Mouse (Mus musculus): Measurements from ENCODE around the gene Nmnat2.

The Nmnat2 gene

DNA sequence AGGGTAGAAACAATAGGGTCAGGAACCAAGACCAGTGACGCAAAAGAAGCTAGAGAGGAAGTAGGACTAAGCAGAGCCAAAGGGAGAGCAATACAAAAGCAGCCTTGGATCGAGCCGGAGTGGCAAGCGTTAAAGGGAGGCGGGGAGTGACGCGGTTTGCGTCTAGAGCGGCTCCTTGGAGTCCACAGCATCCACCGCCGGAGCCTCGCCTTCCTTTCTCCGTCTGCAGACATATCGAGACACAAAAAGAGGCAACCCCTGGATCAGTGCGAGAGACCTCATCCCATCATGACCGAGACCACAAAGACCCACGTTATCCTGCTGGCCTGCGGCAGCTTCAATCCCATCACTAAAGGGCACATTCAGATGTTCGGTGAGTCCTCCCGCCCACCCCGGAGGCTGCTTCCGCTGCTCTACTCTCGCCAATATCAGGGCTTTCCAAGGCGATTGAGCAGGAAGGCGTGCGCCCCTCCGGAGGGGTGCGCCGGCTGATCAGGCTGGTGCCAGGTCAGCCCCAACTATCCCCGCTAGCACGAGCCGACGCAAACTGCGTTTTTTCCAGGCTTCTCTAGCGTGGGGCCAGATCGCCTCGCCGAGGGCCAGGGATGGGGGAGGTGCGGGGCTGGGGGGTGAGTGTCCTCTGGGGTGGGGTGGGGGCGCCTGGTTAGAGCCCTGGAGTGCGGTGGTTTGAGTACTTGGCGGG, at the start of gene Nmnat2:
TSS of gene Nmnat2 (plus strand) at position 173 of the 703 bp plus-strand sequence.
- DNase-seq = no peak

- DNase-seq = no peak
Observed at GRCm38 (mm10) chr1:152913483-152914460, 41.0 kb upstream of the Nmnat2 start.

DNA sequence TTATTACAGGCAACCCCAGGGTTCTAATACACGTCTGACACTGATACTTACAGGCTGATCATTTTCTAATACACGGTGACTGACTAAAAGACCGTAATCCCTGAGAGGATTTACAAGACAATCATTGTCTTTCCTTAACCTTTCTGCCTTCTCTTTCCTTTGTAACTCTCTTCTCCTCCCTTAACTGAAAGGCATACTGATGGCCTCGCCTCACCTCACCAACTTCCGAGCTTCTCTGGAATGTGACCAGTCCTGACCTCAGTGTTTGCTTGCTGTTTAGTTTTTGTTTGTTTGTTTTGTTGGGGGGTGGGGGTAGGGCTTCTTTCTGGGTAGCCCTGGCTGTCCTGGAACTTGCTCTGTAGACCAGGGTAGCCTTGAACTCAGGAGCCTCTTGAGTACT, 39.0 kb upstream of the Nmnat2 start:
- no peak for DNase-seq

DNA sequence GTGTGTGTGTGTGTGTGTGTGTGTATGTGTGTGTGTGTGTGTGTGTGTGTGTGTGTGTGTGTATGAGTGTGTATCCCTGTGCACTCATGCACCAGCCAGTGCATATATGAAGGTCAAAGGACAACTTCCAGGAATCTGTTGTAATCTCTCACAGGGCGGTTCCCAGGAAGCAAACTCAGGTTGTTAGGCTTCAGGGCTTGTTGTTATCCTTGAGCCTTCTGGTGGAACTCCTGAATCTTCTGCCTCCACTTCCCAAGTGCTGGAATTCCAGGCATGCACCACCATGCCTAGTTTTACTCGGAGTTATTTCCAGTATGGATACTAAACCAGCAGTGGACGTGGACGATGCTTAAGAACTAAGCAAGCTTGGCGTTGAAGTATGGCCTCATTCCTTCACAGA, 37.9 kb upstream of the Nmnat2 start:
- DNase-seq = no peak

DNA sequence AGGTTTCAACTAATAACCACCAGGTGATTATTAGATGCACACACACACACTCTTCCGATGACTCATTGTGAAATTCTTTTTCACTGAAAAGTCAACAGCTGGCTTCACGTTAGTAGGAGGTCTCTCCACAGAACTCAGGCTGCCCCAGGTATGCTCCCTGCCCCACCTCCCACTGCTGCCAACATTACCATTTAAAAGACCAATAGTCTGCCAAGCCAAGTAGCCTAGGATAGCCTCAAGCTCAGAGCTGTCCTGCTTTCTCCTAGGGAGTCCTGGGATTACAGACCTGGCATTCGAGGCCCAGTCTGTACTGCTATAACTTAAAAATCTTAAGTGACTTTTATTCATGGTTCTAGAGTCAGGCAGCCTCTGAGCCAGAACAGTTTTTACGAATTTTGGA, 37.2 kb upstream of the Nmnat2 start:
- DNase-seq = no peak

DNA sequence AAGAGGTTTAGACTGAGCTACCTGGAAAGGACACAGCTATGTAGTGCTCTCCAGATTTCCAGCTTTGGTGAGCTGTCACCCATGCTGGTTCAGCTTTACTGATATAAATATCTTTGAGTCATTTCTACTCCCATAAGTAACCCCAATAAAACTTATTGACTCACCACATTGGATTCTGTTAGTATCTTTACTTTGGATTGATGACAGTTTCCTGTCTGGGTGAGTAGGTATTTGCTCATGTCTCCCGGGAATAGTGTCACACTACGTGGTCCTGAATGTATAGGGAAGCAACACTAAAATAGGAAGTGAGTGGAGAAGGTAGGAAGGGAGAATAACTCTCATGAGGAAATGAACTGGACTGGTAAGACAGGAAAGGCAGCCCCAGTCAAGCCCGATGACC, 33.0 kb upstream of the Nmnat2 start:
- no peak for DNase-seq

GRCm38 (mm10) chr1:152933962-152934361, 20.8 kb upstream of the Nmnat2 start:
- DNase-seq = no peak

DNA sequence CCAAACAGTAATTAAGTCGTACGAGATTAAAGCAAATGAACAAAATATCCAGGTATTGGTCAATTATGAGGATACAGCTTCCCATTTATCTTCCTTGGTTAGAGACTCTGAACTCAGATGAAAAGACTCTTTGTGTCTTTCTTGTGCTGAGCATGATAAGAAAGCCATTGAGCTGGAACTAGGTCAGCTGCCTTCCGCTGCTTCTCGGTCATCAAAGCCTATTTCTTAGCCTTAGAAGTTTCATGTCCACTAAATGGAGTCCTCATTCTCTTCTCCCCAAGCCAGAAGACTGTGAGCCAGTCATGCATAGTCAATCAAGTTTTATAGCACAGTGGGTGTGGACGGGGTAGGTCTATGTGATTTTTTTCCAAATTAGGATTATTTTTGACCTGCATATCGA, 19.3 kb upstream of the Nmnat2 start:
- DNase-seq = no peak

GRCm38 (mm10) chr1:152936365-152936764, 18.4 kb upstream of the Nmnat2 start:
- DNase-seq = no peak

DNA sequence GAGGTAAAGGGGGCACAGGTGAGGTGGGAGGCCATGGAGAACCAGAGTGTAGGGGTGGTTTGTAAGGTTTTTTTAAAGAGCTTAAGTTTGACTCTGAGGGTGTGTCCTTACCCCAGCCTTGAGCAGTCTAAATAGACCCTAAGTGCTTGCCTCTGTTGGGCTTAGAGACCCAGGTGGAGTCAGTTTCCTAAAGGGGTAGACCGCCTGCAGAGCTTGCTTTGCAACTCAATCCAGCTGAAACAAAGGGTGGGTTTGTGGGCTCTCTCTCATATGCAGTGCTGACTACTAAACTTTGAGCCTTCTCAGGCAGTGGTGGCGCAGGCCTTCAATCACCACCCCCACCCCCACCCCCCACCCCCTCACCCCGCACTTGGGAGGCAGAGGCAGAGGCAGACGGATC, 11.8 kb upstream of the Nmnat2 start:
- no peak for DNase-seq

DNA sequence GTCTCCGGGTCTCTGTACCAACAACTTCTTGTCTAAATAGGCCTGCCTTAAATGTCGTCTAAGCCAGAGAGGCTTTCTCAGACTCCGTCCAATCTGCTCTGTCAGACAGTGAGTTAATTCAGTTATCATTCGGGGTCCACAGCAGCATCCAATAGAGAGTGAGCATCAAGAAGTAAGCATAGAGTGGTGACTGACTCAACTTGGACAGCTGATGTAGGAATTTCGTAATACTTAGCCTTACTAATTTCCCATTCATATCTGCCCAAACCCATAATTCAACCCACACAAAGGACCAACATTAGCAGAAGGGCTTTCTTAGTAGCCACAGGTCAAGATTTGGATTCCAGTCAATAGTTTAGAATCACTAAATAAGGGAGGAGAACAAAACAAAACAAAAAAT, 626 bp upstream of the Nmnat2 start:
- DNase-seq = no peak

GRCm38 (mm10) chr1:152955564-152956211, 895 bp downstream of the Nmnat2 start:
- no peak for DNase-seq

- peak; percentile 20 for DNase-seq
Observed at GRCm38 (mm10) chr1:152956221-152956620, 1.4 kb downstream of the Nmnat2 start.

DNA sequence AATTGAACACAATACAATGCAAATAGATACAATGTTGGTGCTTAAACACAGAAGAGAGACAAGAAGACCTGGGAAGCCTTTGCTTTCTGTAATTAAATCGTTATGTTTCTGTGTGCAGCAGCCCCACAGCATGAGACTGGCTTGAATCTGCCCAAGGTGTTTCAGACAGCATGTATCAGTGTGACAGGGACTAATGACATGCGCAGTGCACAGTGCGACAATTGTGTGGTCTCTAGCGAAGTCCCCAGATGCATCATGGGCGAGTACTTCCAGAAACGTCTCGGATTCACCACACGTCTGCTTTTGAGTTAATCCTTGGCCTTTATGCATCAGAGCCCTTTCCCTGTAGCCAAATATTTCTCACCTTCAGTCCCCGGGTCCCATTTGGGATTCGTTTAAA, 9.6 kb downstream of the Nmnat2 start:
- DNase-seq = no peak

DNA sequence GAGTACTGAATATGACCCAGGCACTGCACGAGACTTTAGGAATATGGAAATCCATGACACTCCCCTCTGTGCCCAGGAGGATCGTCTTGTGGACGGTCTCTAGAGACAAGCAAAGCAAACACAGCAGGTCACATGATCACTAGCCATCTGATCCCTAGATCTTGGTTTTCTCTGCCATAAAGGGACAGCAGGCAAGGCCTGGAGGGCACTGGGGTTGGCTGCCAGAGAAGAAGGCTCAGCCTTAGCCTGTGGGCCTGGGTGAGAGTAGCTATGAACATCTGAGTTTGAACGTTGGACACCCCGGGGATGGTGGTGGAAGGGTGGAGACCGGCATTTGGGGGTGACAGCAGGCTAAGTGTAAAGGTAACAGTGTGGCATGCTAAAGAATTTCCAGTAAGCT, 11.4 kb downstream of the Nmnat2 start:
- no peak for DNase-seq

DNA sequence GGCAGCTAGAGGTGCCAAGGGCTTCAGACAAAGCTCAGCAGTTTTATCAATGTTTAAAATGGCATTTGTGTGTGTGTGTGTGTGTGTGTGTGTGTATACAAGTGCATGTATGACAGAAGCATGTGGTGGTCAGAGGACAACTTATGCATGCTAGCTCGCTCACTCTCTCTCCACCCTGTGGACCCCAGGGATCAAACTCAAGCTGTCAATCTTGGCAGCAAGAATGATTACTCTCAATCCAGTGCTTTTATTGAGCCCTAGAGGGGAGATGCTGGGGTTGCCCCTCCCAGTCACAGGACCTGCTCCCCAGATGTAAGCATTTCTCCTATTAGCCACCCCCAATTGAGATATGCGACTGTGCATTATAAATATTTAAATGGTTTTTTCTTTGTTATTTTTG, 11.9 kb downstream of the Nmnat2 start:
- DNase-seq = no peak

GRCm38 (mm10) chr1:152969081-152969480, 14.3 kb downstream of the Nmnat2 start:
- DNase-seq = no peak

- DNase-seq = no peak
Observed at GRCm38 (mm10) chr1:152972957-152973356, 18.2 kb downstream of the Nmnat2 start.

- no peak for DNase-seq
Observed at GRCm38 (mm10) chr1:152973421-152973820, 18.6 kb downstream of the Nmnat2 start.

DNA sequence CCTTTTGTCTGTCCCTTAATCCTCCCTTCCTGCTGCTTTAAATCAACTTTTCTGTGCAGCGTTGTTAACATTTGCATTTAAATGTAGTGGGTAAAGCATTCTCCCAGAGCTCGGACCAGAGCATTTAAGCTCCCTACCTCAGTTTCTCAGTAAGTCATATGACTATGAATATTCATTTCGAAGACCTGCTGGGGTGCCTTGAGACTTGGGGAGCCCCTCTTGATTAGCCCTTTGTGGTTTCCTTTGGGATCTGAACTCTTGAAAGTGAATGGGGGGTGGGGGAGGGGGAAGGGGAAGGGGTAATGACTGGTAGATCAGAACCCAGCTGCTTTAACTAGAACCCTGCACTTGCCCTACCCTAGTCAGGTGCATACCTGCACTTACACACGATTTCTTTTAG, 19.1 kb downstream of the Nmnat2 start:
- no peak for DNase-seq

GRCm38 (mm10) chr1:152975144-152975543, 20.4 kb downstream of the Nmnat2 start:
- no peak for DNase-seq

- no peak for DNase-seq
Observed at GRCm38 (mm10) chr1:152978700-152979099, 23.9 kb downstream of the Nmnat2 start.

GRCm38 (mm10) chr1:152983416-152983815, 28.6 kb downstream of the Nmnat2 start:
- no peak for DNase-seq

DNA sequence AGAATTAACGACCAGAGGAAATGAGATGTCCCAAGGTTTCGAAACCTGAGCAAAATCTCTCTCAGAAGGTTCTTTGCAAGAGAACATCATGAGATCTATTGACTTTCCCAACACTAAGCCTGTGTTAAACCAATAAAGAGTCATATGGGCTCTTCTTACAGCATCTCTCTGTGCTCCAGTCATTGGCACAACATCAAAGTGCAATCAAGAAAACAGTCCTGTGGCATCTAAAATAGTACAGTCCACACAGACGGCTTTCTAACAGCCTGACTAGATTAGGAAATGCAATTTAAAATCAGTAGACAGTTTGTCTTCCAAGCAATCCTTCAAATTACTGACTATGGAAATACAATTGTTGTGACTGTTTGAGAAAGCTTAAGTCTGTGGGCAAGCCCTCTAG, 32.2 kb downstream of the Nmnat2 start:
- DNase-seq = no peak
